Mouse (Mus musculus) NIH3T3 (cell line): ENCODE measurements around the gene Mmgt2.
"Not testable (repeated sequence)": the region's sequence is repeated elsewhere in the genome, so short reads cannot be mapped to it uniquely, and the experiment has no call there.

Experiments
- DNase-seq: peaks from one replicate; pipeline ENCODE4 v3.0.0-alpha.2; 2012; ENCODE audit warnings: low read depth

Gene Mmgt2

GRCm38 (mm10) chr11:62645732-62646494 lies 2.6 kb upstream of the Mmgt2 start:
- DNase-seq, result peak; percentile 36

- no peak for DNase-seq
Measured at GRCm38 (mm10) chr11:62646495-62646843, 2.0 kb upstream of the Mmgt2 start.

GRCm38 (mm10) chr11:62646958-62647515 lies 1.4 kb upstream of the Mmgt2 start:
- DNase-seq, result no peak

GRCm38 (mm10) chr11:62647661-62648590 lies 538 bp upstream of the Mmgt2 start, which contains the start of gene Lrrc75a:
TSS of gene Lrrc75a (minus strand) at chr11:62648523.
- DNase-seq, result peak; percentile 42

- DNase-seq, result not testable (repeated sequence)
Measured at GRCm38 (mm10) chr11:62649803-62650202, 1.3 kb downstream of the Mmgt2 start.

- DNase-seq, result no peak
Measured at GRCm38 (mm10) chr11:62651563-62651962, 3.1 kb downstream of the Mmgt2 start.

- no peak for DNase-seq
Measured at GRCm38 (mm10) chr11:62652080-62652479, 3.6 kb downstream of the Mmgt2 start.

GRCm38 (mm10) chr11:62660885-62661284 lies 12.4 kb downstream of the Mmgt2 start:
- no peak for DNase-seq

- DNase-seq, result no peak
Measured at GRCm38 (mm10) chr11:62664250-62664649, 15.8 kb downstream of the Mmgt2 start.

- no peak for DNase-seq
Measured at GRCm38 (mm10) chr11:62668986-62669385, 20.5 kb downstream of the Mmgt2 start.

GRCm38 (mm10) chr11:62669471-62669870 lies 21.0 kb downstream of the Mmgt2 start:
- DNase-seq, result peak; percentile 59

- no peak for DNase-seq
Measured at GRCm38 (mm10) chr11:62670006-62670405, 21.5 kb downstream of the Mmgt2 start.

- DNase-seq, result peak; percentile 93
Measured at GRCm38 (mm10) chr11:62675480-62676289, 27.2 kb downstream of the Mmgt2 start.

GRCm38 (mm10) chr11:62676290-62676596 lies 27.8 kb downstream of the Mmgt2 start:
- no peak for DNase-seq

GRCm38 (mm10) chr11:62678778-62679354 lies 30.4 kb downstream of the Mmgt2 start:
- no peak for DNase-seq

- no peak for DNase-seq
Measured at GRCm38 (mm10) chr11:62679954-62680353, 31.5 kb downstream of the Mmgt2 start.

- no peak for DNase-seq
Measured at GRCm38 (mm10) chr11:62691592-62691991, 43.1 kb downstream of the Mmgt2 start.

- DNase-seq, result peak; percentile 91
Measured at GRCm38 (mm10) chr11:62693299-62694184, 45.1 kb downstream of the Mmgt2 start.

- no peak for DNase-seq
Measured at GRCm38 (mm10) chr11:62695126-62695525, 46.7 kb downstream of the Mmgt2 start.

GRCm38 (mm10) chr11:62699749-62700148 lies 51.3 kb downstream of the Mmgt2 start:
- no peak for DNase-seq

- no peak for DNase-seq
Measured at GRCm38 (mm10) chr11:62701218-62701617, 52.8 kb downstream of the Mmgt2 start.
